23 mouse cellular contexts compared by ENCODE assay signal in genomic region chr2:61345311-61345710, GRCm38 (mm10).
DNase-seq lines count a peak whose midpoint lies in the region; ATAC-seq and TF ChIP-seq lines count a peak whose summit lies in the region.
"Had no signal": no experiment of that assay in that cellular context is flagged by ENCODE, and none has a peak within 500 bp of the region (broad histone marks: within the 10 kb centered on the region; RNA-seq: fewer than 3 reads in every experiment).

No protein-coding gene starts in this region.

- no peak for TF ChIP-seq CTCF in left cerebral cortex, adult 2 months (IDR thresholded peaks at IDR 0.05)
- no peak for TF ChIP-seq CTCF in testis, adult 2 months (IDR thresholded peaks at IDR 0.05; ENCODE audit: control insufficient read depth, insufficient read depth, insufficient replicate concordance, low read depth, low read length)

- H3K4me1 ChIP-seq in kidney, embryonic 16.5 days (ENCODE audit: insufficient read depth, low read length): peaks cover 15% of the 10 kb centered on the region
- H3K4me1 ChIP-seq in testis, adult 2 months (ENCODE audit: control insufficient read depth, insufficient read depth, low read length): no peaks in the 10 kb centered on the region
- H3K4me1 ChIP-seq: hindbrain, embryonic 13.5 days; liver, embryonic 12.5 days; midbrain, embryonic 15.5 days; neural tube, embryonic 12.5 days had no signal

- H3K9ac ChIP-seq in kidney, embryonic 16.5 days (replicated peaks; ENCODE audit: low read length): no peak overlapping the region
- H3K9ac ChIP-seq: heart, embryonic 15.5 days; hindbrain, embryonic 13.5 days; limb, embryonic 12.5 days; liver, embryonic 12.5 days; midbrain, embryonic 15.5 days; neural tube, embryonic 12.5 days had no signal

- peak overlapping the region; percentile 28 for H3K4me2 ChIP-seq in kidney, embryonic 16.5 days (replicated peaks; ENCODE audit: low read depth, low read length)
- H3K4me2 ChIP-seq: heart, embryonic 15.5 days; hindbrain, embryonic 13.5 days; limb, embryonic 12.5 days; liver, embryonic 12.5 days; midbrain, embryonic 15.5 days; neural tube, embryonic 12.5 days had no signal

- H3K27ac ChIP-seq in kidney, embryonic 16.5 days (ENCODE audit: low read length): no peak overlapping the region
- no peak overlapping the region for H3K27ac ChIP-seq in left cerebral cortex, adult 2 months
- H3K27ac ChIP-seq in testis, adult 2 months (ENCODE audit: control insufficient read depth, insufficient read depth, low read depth, low read length): no peak overlapping the region
- H3K27ac ChIP-seq: heart, embryonic 15.5 days; hindbrain, embryonic 13.5 days; limb, embryonic 12.5 days; liver, embryonic 12.5 days; macrophage; midbrain, embryonic 15.5 days; neural tube, embryonic 12.5 days had no signal

- intact Hi-C loops in left cerebral cortex, adult 2 months (cut with DNase I): loop anchor here (2.0 kb wide), 1 partner anchor 73 kb away; no protein-coding TSS in a partner anchor
- intact Hi-C loops in left cerebral cortex, postnatal 4 days (cut with DNase I): no loop called here

- ATAC-seq in kidney, embryonic 16.5 days (ENCODE audit: low FRiP score, low TSS enrichment): no peak
- ATAC-seq: liver, embryonic 12.5 days; midbrain, embryonic 15.5 days; Patski had no signal

- no peaks in the 10 kb centered on the region for H3K36me3 ChIP-seq in kidney, embryonic 16.5 days (ENCODE audit: insufficient read depth, low read length)
- H3K36me3 ChIP-seq in testis, adult 2 months (ENCODE audit: control insufficient read depth, insufficient read depth, low read length): no peaks in the 10 kb centered on the region
- H3K36me3 ChIP-seq: G1E; heart, embryonic 15.5 days; hindbrain, embryonic 13.5 days; limb, embryonic 12.5 days; liver, embryonic 12.5 days; midbrain, embryonic 15.5 days; neural tube, embryonic 12.5 days had no signal

- no peak overlapping the region; the same call in 1 of the 2 replicates for H3K4me3 ChIP-seq in kidney, embryonic 16.5 days (ENCODE audit: low read length)
- 0 out of 2 replicates have a peak overlapping the region, but pooled peaks have one; percentile 23 for H3K4me3 ChIP-seq in left cerebral cortex, adult 2 months
- H3K4me3 ChIP-seq in testis, adult 2 months (ENCODE audit: control insufficient read depth, low read depth, low read length): peak overlapping the region; percentile 72; the same call in 1 of the 2 replicates
- H3K4me3 ChIP-seq: heart, embryonic 15.5 days; hindbrain, embryonic 13.5 days; limb, embryonic 12.5 days; liver, embryonic 12.5 days; midbrain, embryonic 15.5 days; neural tube, embryonic 12.5 days had no signal

- H3K27me3 ChIP-seq in kidney, embryonic 16.5 days (ENCODE audit: insufficient read depth, low read length): no peaks in the 10 kb centered on the region
- no peaks in the 10 kb centered on the region for H3K27me3 ChIP-seq in testis, adult 2 months (ENCODE audit: control insufficient read depth, insufficient read depth, low read length)
- H3K27me3 ChIP-seq: CH12.LX; heart, embryonic 15.5 days; hindbrain, embryonic 13.5 days; limb, embryonic 12.5 days; liver, embryonic 12.5 days; midbrain, embryonic 15.5 days; neural tube, embryonic 12.5 days; Patski had no signal

- WGBS in kidney, embryonic 16.5 days: 52% methylated on average over 7 of the region's 7 CpGs

- no peak for DNase-seq in kidney, adult 18-20 months
- DNase-seq in left cerebral cortex, adult 2 months (ENCODE audit: extremely low spot score in 1 of 2, low spot score in 2 of 2): no peak
- no peak for DNase-seq in left cerebral cortex, postnatal 4 days
- no peak for DNase-seq in testis, postnatal 14 days (ENCODE audit: low spot score)
- DNase-seq in liver: no peak
- DNase-seq: adrenal gland, postnatal 36 days; B cell, adult 2 months; cerebellum, adult 11 months; cerebellum, postnatal 10 days; retina, postnatal 1 day; spleen, adult 18-20 months had no signal

- no peaks in the 10 kb centered on the region for H3K9me3 ChIP-seq in kidney, embryonic 16.5 days (ENCODE audit: low read length)
- H3K9me3 ChIP-seq: G1E; heart, embryonic 15.5 days; hindbrain, embryonic 13.5 days; limb, embryonic 12.5 days; liver, embryonic 12.5 days; midbrain, embryonic 15.5 days; neural tube, embryonic 12.5 days had no signal

- TF ChIP-seq POLR2A in testis, adult 2 months (IDR thresholded peaks at IDR 0.05; ENCODE audit: control insufficient read depth, low read depth, low read length): no peak
